Mouse (Mus musculus) B cell, adult 62 days (primary cell): ENCODE measurements around the gene Olfr1411. TPM values are rescaled to one million over a fixed set of nuclear protein-coding genes. Genes with fewer than 3 reads are reported as not detected.

ENCODE experiments used
- total RNA-seq: library from RNA; stranded (reverse); gene quantifications from 4 replicates; pipeline ENCODE4 v1.2.4, GENCODE M21; 2023

Gene Olfr1411
- total RNA-seq = not detected in 4 replicates

GRCm38 (mm10) chr1:92594111-92594510 is at the start of gene Olfr1411:
Gene Olfr1411, plus strand, starts transcription at chr1:92594411.

GRCm38 (mm10) chr1:92571022-92571421 is 23.2 kb upstream of the Olfr1411 start, which contains the start of gene Olfr1413:
Gene Olfr1413, plus strand, starts transcription at chr1:92571322.

DNA sequence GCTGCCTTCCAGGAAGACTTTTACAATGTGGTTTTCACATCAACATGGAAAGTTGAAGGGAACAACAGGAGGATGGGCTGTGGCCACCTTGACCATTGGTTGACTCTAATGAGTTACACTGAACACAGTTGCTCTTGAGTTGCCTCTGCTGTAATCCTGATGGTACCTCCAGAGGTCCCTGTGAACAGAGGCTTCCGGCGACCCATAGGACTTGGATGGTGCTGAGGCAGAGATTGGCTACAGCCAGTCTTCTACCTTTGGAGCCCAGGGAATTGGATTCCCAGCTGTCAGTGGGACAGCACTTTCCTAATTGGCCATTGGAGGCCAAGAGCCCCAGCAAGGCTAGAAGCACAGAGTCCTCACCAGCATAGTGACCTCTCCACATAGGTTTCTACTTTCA is 8.7 kb upstream of the Olfr1411 start, which contains the start of gene Olfr1412:
Olfr1412 (plus strand) TSS at position 301 of the 400 bp plus-strand sequence.

DNA sequence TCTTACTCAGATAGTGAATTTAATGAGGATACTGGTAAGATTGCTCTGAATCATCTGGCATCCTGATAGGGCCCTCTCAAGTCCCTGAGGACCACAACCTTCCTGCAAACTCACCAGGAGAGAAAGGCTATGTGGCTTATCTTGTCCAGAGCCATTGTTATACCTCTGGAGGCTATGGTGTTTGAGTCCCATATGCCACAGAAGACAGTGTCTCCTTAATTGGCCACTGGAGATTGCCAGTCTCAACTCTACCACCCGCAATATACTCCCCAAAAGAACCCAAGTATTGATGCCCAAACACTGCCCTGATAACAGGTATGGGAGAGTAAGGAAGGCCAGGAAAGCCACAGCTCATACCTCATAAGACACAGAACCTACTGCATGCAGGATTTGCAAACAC is 11.3 kb downstream of the Olfr1411 start, which contains the start of gene Olfr1410:
Olfr1410 (plus strand) TSS at position 301 of the 400 bp plus-strand sequence.

DNA sequence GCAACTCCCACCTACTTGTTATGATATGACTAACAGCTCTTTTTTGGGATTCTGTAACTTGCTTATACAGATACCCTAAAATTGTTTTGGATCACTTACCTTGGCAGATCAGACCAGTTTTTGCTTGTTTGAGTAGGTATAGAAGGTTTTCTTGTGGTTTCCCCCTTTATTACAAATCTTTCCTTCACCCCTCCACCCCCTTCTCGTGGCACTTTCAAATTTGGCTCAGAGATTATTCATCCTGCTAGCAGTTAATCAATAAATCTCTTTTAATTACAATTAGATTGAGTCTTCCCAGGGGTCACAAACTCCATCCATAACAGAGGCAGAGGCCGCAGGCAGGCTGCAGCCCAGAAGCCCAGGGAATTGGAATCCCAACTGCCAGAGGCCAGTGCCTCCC is 23.3 kb downstream of the Olfr1411 start, which contains the start of gene Olfr12:
Olfr12 (plus strand) TSS at position 301 of the 400 bp plus-strand sequence.

DNA sequence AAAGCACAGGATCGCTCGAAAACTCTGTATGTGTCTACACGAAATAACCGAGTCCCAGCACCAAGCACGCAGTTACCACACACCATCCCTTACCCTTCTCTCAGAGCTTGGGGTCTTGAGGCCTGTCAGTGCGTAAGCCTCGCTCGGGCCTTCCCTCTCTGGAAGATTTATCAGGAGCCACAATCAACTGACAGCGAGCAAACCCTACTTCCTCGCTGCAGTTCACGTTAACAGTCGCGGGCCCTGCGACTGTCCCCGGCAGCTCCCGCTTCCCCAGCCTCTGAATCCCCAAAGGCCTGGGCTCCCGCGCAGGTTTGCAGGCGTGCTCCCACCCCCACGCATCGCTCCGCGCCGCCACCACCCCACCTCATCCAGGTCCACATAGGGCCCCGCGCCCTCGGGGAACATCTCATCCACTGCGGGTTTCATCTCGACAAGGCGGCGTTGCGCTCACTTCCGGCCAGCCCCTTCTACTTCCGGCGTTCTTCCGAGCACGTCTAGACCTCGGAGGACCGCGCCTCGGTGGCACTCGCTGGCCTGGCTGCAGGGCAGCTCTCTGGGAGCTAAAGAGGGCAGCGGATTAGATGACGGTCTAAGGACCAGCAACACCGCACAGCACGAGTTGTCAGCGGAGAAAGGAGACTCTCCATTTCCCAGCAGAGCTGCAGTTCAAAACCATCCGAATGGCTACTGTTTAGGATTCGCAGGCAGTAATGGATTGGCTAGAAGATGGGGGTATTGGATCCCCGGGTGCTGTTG is 47.5 kb downstream of the Olfr1411 start, which contains the start of gene Cops9:
Cops9 (minus strand) TSS at position 472 of the 759 bp plus-strand sequence.

Other genes with a start within 250 kb of the Olfr1411 start
- 101 to 110 TPM (median 107 TPM) in 4 replicates for gene Ndufa10, start 120.6 kb upstream of the Olfr1411 start, total RNA-seq
- not detected in 4 replicates for gene Olfr1416, start 109.3 kb upstream of the Olfr1411 start, total RNA-seq
- gene Olfr1415, start 98.3 kb upstream of the Olfr1411 start, total RNA-seq = not detected in 4 replicates
- not detected in 4 replicates for gene Olfr1414, start 75.8 kb upstream of the Olfr1411 start, total RNA-seq
- not detected in 4 replicates for gene Olfr1413, start 23.1 kb upstream of the Olfr1411 start, total RNA-seq
- gene Olfr1412, start 8.6 kb upstream of the Olfr1411 start, total RNA-seq = not detected in 4 replicates
- not detected in 4 replicates for gene Olfr1410, start 11.4 kb downstream of the Olfr1411 start, total RNA-seq
- not detected in 4 replicates for gene Olfr12, start 23.4 kb downstream of the Olfr1411 start, total RNA-seq
- 69.8 to 73.5 TPM (median 72.4 TPM) in 4 replicates for gene Cops9, start 47.6 kb downstream of the Olfr1411 start, total RNA-seq
- gene Otos, start 54.4 kb downstream of the Olfr1411 start, total RNA-seq = not detected in 4 replicates
- gene Gpc1, start 237.2 kb downstream of the Olfr1411 start, total RNA-seq = 0.30 TPM in 1 of 4 replicates, not detected in the others